Mouse (Mus musculus) megakaryocyte progenitor cell, adult 5-6 weeks (primary cell): ENCODE measurements around the gene H2-T24. TPM values are rescaled to one million over a fixed set of nuclear protein-coding genes. Genes with fewer than 3 reads are reported as not detected.

ENCODE experiments used
- ATAC-seq: replicated peaks from 2 replicates; pipeline ENCODE4 v1.8.0; 2016; ENCODE audit warnings: mild to moderate bottlenecking, moderate TSS enrichment, inconsistent platforms; ENCODE audit not compliant: poor library complexity
- total RNA-seq, 2 experiments: library from RNA; stranded (forward) in 1 of 2; stranded (reverse) in 1 of 2; fragments of 157-497, 149-512 nt in 1 of 2; fragments of 200-1000 nt in 1 of 2; gene quantifications; 2 replicates each; pipeline versions ENCODE4 v1.2.3 to v1.2.4; 2015 to 2017

H2-T24 gene
- total RNA-seq, 2 experiments from 2014 or later = 2.7 to 13.0 TPM

- ATAC-seq = peak; percentile 66
Observed at GRCm38 (mm10) chr17:35993675-35994074, 26.7 kb downstream of the H2-T24 start.

- no peak for ATAC-seq
Observed at GRCm38 (mm10) chr17:35991781-35992180, 28.6 kb downstream of the H2-T24 start.

GRCm38 (mm10) chr17:35981776-35982175, 38.6 kb downstream of the H2-T24 start:
- no peak for ATAC-seq

GRCm38 (mm10) chr17:35980363-35980754, 40.0 kb downstream of the H2-T24 start:
- no peak for ATAC-seq

GRCm38 (mm10) chr17:35979401-35980362, 40.7 kb downstream of the H2-T24 start, which contains the start of the genes Gnl1 and Prr3:
Gene Gnl1 (plus strand): TSS chr17:35979851.
Gene Prr3 (minus strand): TSS chr17:35980236.
- peak; percentile 87 for ATAC-seq

GRCm38 (mm10) chr17:35978811-35979400, 41.5 kb downstream of the H2-T24 start:
- peak; percentile 16 for ATAC-seq

- peak; percentile 32 for ATAC-seq
Observed at GRCm38 (mm10) chr17:35972131-35972530, 48.2 kb downstream of the H2-T24 start.

GRCm38 (mm10) chr17:35969418-35970389, 50.7 kb downstream of the H2-T24 start, which contains the start of gene Abcf1:
Gene Abcf1 (minus strand): TSS chr17:35969761.
- ATAC-seq = peak; percentile 97

GRCm38 (mm10) chr17:35967621-35968020, 52.7 kb downstream of the H2-T24 start:
- no peak for ATAC-seq

- no peak for ATAC-seq
Observed at GRCm38 (mm10) chr17:35963279-35963678, 57.1 kb downstream of the H2-T24 start.

GRCm38 (mm10) chr17:35958533-35959223, 61.7 kb downstream of the H2-T24 start:
- no peak for ATAC-seq

Other genes starting within 250 kb of the H2-T24 start
- gene Ier3, start 198.9 kb downstream of the H2-T24 start, total RNA-seq (2015) = 28.1 and 41.7 TPM in 2 replicates
- 24.6 and 33.1 TPM in 2 replicates for gene Ier3, start 198.9 kb downstream of the H2-T24 start, total RNA-seq (2017)
- gene Flot1, start 197.3 kb downstream of the H2-T24 start, total RNA-seq (2015) = 52.9 and 58.3 TPM in 2 replicates
- 65.1 and 74.4 TPM in 2 replicates for gene Flot1, start 197.3 kb downstream of the H2-T24 start, total RNA-seq (2017)
- gene Tubb5, start 182.3 kb downstream of the H2-T24 start, total RNA-seq (2015) = 871 and 938 TPM in 2 replicates
- 947 and 991 TPM in 2 replicates for gene Tubb5, start 182.3 kb downstream of the H2-T24 start, total RNA-seq (2017)
- gene Mdc1, start 179.0 kb downstream of the H2-T24 start, total RNA-seq (2015) = 77.6 and 77.8 TPM in 2 replicates
- gene Mdc1, start 179.0 kb downstream of the H2-T24 start, total RNA-seq (2017) = 17.5 and 17.6 TPM in 2 replicates
- 47.4 and 64.5 TPM in 2 replicates for gene Nrm, start 159.2 kb downstream of the H2-T24 start, total RNA-seq (2015)
- 43.1 and 50.1 TPM in 2 replicates for gene Nrm, start 159.2 kb downstream of the H2-T24 start, total RNA-seq (2017)
- 49.8 and 60.9 TPM in 2 replicates for gene Ppp1r18, start 155.0 kb downstream of the H2-T24 start, total RNA-seq (2015)
- 17.4 and 20.5 TPM in 2 replicates for gene Ppp1r18, start 155.0 kb downstream of the H2-T24 start, total RNA-seq (2017)
- 100 and 110 TPM in 2 replicates for gene Dhx16, start 140.7 kb downstream of the H2-T24 start, total RNA-seq (2015)
- 78.2 and 82.0 TPM in 2 replicates for gene Dhx16, start 140.7 kb downstream of the H2-T24 start, total RNA-seq (2017)
- gene 2310061I04Rik, start 123.1 kb downstream of the H2-T24 start, total RNA-seq (2015) = 38.8 and 51.8 TPM in 2 replicates
- gene 2310061I04Rik, start 123.1 kb downstream of the H2-T24 start, total RNA-seq (2017) = 4.5 and 7.5 TPM in 2 replicates
- gene Atat1, start 110.5 kb downstream of the H2-T24 start, total RNA-seq (2015) = 6.0 and 8.8 TPM in 2 replicates
- gene Atat1, start 110.5 kb downstream of the H2-T24 start, total RNA-seq (2017) = 4.6 and 10.7 TPM in 2 replicates
- 96.2 and 142 TPM in 2 replicates for gene Mrps18b, start 104.2 kb downstream of the H2-T24 start, total RNA-seq (2015)
- 68.3 and 76.4 TPM in 2 replicates for gene Mrps18b, start 104.2 kb downstream of the H2-T24 start, total RNA-seq (2017)
- 75.7 and 80.1 TPM in 2 replicates for gene Ppp1r10, start 104.1 kb downstream of the H2-T24 start, total RNA-seq (2015)
- gene Ppp1r10, start 104.1 kb downstream of the H2-T24 start, total RNA-seq (2017) = 121 and 126 TPM in 2 replicates
- 46.1 and 50.1 TPM in 2 replicates for gene Abcf1, start 50.8 kb downstream of the H2-T24 start, total RNA-seq (2015)
- 150 and 251 TPM in 2 replicates for gene Abcf1, start 50.8 kb downstream of the H2-T24 start, total RNA-seq (2017)
- 10.0 and 12.4 TPM in 2 replicates for gene Gnl1, start 40.7 kb downstream of the H2-T24 start, total RNA-seq (2015)
- gene Gnl1, start 40.7 kb downstream of the H2-T24 start, total RNA-seq (2017) = 18.5 and 27.3 TPM in 2 replicates
- 18.5 and 20.3 TPM in 2 replicates for gene Prr3, start 40.3 kb downstream of the H2-T24 start, total RNA-seq (2015)
- gene Prr3, start 40.3 kb downstream of the H2-T24 start, total RNA-seq (2017) = 11.9 and 13.3 TPM in 2 replicates
- gene H2-T23, start 12.3 kb upstream of the H2-T24 start, total RNA-seq (2015) = 57.1 and 77.2 TPM in 2 replicates
- 65.6 and 67.5 TPM in 2 replicates for gene H2-T23, start 12.3 kb upstream of the H2-T24 start, total RNA-seq (2017)
- 31.2 and 31.9 TPM in 2 replicates for gene H2-T22, start 22.2 kb upstream of the H2-T24 start, total RNA-seq (2015)
- 37.9 and 39.7 TPM in 2 replicates for gene H2-T22, start 22.2 kb upstream of the H2-T24 start, total RNA-seq (2017)
- gene Gm6034, start 22.4 kb upstream of the H2-T24 start, total RNA-seq (2015) = not detected in 2 replicates
- gene Gm6034, start 22.4 kb upstream of the H2-T24 start, total RNA-seq (2017) = not detected in 2 replicates
- gene Gm11127, start 37.8 kb upstream of the H2-T24 start, total RNA-seq (2015) = not detected in 2 replicates
- not detected in 2 replicates for gene Gm11127, start 37.8 kb upstream of the H2-T24 start, total RNA-seq (2017)
- gene Gm19684, start 101.1 kb upstream of the H2-T24 start, total RNA-seq (2015) = 0.35 and 0.71 TPM in 2 replicates
- gene Gm19684, start 101.1 kb upstream of the H2-T24 start, total RNA-seq (2017) = not detected in 2 replicates
- gene Gm7030, start 108.9 kb upstream of the H2-T24 start, total RNA-seq (2015) = not detected in 2 replicates
- not detected in 2 replicates for gene Gm7030, start 108.9 kb upstream of the H2-T24 start, total RNA-seq (2017)
- gene Gm8909, start 148.0 kb upstream of the H2-T24 start, total RNA-seq (2015) = not detected in 2 replicates
- gene Gm8909, start 148.0 kb upstream of the H2-T24 start, total RNA-seq (2017) = not detected in 2 replicates
- not detected in 2 replicates for gene H2-T3, start 169.7 kb upstream of the H2-T24 start, total RNA-seq (2015)
- gene H2-T3, start 169.7 kb upstream of the H2-T24 start, total RNA-seq (2017) = not detected in 2 replicates
- gene Rpp21, start 237.5 kb upstream of the H2-T24 start, total RNA-seq (2015) = 48.6 and 56.3 TPM in 2 replicates
- 25.9 and 50.6 TPM in 2 replicates for gene Rpp21, start 237.5 kb upstream of the H2-T24 start, total RNA-seq (2017)